Mouse (Mus musculus): ENCODE results near the gene Crybb3.
"Not testable (repeated sequence)": the region's sequence is repeated elsewhere in the genome, so short reads cannot be mapped to it uniquely, and the experiment has no call there.

Gene Crybb3

DNA sequence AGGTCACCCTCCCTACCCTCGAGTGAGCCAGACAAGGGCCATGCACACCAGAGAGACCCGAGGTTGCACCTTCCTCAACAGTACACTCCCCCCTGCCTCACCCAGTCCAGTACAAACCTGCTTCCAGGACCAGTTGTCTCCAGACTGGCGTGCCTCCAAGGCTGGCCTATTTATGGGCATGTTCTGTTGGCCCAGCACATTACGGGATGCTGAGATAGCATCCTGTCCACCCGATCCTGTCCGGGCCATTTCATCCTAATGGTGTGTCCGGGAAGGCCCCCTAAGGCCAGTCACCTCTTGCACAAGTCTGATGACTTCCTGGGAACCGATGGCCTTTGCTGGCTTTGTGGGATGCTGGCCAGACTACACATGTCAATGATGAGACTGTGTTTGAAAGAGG lies at the start of gene Crybb3:
TSS of gene Crybb3 (minus strand) at position 146 of the 400 bp plus-strand sequence.
- no peak for DNase-seq

DNA sequence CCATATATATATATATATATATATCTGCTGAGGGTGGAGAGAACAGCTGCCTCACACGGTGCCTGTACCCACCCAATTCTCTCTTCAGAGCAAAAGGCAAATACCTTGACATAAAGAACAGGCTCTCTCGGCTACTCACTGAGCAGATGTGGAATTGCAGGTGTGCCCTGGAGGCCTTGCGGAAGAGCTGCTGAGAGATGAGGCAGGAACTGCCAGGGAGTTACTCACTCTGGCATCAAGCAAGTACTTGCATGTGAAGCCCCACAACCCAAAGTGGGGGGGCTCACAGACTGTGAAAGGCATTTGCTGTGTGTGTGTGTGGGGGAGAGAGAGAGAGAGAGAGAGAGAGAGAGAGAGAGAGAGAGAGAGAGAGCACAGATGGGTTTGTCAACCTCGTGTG lies 47.0 kb upstream of the Crybb3 start:
- DNase-seq = no peak

DNA sequence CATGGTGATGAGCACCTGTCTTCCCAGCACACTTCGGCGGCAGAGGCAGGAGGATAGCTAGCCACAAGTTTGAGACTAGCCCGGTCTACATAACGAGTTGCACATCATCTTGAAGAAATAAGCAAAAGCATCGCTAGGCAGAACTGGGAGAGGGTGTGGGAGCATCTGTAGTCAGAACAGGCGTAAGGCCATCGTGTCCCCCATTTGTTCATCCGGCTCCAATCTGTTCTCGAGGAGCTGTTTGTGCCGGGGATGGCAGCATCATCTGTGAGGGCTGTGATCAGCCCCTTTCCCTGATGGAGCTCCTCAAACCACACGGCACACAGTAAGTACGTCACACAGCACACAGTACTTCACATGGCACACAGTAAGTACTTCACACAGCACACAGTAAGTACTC lies 45.1 kb upstream of the Crybb3 start:
- DNase-seq = no peak

DNA sequence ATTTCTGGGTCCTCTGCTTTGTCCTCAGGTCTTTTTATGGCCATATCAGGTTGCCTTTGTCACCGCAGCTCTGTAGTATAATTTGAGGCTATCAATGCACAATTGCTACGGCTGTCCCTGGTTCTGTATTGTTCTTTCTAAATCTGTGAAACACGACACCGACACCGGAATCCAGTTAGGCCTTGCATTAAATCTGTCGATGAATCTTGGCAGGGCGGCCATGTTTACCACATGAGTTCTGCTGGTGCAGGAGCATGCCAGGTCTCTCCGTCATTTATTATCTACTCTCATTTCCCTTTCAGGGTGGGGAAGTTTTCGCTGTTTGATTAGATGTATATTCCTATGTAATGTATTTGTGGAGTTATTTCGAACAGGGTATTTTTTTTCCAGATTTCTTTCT lies 42.3 kb upstream of the Crybb3 start:
- DNase-seq = no peak

DNA sequence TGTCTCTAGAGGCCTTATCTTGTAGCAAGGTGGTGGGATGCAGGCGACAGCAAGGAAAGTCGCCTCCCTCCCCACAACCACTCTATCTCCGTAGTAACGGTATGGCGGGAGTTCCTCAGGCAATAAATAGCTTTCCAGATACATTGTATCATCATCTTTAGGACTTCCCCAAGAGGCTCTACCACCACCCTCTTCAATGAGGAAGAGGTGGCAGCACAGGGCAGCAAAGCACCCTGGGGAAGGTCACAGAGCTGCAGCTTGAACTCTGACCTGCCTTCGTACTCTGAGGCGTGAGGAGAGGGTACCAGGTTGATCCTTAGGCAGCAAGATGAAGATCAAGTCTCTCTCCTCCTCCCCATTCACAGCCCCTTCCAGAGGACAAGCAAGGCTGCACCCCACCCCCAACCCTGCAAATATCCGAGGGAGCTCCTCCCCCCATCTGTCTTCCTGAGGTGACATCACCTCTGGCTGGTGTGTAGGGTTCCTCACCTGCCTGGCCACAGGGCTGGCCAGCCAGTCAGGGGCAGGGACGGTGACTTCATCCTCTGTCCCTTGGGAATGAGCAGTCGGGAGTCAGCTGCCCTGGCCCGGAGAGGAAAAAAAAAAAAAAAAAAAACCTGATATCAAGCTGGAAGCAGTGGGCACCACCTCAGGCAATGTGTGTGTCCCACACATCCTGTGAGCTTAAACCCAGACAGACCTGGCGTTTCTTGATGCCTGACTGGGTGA lies 41.1 kb upstream of the Crybb3 start:
- DNase-seq = no peak

DNA sequence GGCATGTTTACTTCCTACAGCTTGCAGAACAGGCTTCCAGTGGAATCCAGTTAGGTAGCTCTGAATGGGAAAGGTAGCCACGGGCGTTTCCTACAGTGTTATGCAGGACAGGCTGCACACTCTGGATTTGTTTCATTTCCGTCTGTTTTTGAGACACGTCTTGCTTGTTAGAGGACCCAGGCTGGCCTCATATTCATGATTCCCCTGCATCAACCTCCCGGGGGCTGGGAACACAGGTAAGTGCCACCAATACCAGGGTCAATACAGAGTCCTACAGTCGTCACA lies 40.1 kb upstream of the Crybb3 start:
- no peak for DNase-seq

DNA sequence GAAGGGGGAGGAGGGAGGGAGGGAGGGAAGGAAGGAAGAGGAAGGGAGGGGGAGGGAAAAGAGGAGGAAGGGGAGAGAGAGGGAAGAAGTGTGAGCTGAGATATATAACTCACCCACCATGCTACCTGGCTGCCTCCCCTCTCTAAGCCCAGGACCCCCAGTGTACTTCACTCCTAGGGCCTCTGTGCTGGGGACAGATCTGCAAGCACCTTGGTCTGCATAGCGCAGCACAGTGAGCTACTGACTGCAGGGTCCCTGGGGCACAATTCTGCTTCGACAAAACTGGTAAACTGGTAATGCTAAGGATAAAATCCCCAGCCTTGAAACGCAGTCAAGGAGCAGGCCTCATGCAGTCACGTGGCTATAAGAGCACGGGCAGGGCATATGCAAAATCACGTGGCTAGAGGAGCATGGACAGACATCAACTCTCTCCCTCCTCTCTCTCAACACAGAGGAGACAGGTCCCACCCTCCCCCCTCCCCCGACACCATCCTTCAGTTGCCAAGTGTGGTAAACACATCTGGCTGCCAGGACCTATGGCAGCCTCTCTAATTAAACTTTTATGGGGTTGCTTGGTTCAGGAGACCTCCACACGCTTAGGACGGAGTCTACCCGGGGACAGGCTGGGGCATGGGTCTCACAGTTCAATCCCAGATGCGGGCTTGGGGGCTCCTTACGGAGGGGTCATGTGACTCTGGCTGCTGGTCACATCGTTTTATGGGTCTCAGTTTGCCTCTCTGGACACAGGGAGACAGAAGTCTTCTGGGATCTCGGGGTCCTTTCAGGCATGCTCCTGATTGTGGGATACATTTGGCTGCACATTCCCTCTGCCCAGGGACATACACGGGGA lies 39.6 kb upstream of the Crybb3 start:
- no peak for DNase-seq

DNA sequence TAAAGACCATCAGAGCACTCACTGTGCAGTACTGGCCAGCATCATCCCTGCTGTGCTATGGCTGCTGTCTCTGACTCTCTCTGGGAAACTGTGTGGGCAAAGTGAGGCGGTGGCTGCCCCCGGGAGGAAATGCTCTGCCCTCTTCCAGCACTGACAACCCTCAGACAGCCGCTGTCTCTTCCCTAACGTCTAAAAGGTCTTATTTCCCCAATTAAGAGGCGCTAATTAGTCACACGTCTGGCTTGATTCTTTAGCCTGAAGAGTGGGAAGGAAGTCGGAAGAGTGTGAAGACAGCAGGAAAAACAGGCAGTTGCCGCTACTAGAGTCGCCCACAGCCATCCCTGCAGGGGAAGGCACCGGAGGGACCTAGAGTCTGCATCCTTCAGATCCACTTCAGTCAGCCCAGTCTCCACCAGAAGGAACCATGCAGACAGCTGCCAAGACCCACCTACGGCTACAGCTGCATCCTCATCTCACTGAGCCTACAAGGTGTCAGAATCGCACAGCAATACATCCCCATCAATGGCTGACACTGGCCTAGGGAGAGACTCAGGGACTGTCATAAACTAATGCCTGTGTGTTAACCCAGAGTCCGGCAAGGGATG lies 38.6 kb upstream of the Crybb3 start:
- no peak for DNase-seq

DNA sequence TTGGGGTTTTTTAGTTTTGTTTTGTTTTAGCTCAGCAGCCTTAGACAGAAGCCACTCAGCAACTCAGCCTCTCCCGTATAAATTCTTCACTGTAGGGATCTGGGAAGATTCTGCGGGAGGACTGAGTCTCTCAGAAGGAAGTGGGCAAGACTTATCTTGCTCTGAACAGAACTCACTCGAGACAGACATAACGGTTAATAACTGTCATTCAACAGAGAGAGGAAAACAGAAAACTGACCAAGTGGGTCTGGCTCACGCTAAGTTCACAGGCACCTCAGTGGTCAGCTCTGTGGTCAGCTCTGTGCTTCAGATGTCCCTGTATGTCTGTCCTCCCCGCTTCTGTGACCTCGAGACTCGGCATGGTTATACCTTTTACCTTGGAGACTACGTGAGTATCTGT lies 37.9 kb upstream of the Crybb3 start:
- no peak for DNase-seq

DNA sequence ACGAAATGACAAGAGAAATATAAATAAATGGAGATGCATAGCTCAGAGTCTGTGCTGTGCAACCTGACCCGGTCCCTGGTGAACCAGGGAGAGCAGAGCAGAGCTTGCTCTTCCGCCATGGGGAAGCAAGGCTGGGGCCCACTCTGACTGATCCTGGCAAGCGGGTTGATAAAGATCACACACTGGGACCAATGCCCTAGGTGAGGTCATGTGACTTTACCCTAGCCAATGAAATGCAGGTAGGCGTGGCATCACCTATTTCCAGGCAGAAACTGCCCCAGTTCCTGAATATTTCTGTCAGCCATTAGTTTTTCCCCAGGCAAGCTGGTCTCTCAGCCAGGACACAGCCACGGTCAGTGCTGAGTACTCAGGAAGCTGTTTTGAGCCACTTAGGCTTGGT lies 37.3 kb upstream of the Crybb3 start:
- DNase-seq = no peak

DNA sequence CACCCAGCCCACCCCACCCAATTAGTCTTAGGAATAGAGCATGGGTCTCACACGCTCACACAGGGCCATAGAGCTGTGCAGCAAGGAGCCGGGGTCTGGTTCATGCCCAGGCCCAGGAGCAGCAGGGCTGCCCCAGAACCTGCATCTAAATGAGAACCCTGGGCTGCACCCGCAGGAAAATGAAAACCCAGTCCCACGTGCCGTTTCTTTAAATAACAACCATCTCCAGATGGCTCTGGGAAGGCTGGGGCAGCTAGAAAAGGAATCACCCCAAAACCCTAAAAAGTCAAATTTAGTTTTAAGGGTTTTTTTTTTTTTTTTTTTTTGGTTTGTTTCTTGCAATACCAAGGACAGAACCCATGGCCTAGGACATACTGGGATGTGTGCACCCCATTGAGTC lies 36.0 kb upstream of the Crybb3 start:
- DNase-seq = no peak

DNA sequence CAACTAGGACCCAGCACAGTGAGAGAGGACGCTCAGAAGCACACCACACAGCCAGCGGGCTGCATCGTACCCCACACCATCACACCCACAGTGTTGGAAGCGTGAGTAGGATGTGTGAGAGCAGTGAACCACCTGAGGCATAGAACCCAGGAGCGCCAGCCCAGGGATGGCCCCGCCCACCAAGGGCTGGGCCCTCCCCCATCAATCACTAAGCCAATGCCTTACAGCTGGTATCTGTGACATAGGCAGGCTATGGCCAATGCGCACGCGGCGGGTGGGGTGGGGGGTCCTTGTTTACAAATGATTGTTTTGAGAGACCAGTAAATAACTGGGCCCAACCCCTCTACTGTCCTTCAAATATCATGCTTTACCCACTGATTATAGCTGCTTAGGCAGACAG lies 34.5 kb upstream of the Crybb3 start:
- no peak for DNase-seq

DNA sequence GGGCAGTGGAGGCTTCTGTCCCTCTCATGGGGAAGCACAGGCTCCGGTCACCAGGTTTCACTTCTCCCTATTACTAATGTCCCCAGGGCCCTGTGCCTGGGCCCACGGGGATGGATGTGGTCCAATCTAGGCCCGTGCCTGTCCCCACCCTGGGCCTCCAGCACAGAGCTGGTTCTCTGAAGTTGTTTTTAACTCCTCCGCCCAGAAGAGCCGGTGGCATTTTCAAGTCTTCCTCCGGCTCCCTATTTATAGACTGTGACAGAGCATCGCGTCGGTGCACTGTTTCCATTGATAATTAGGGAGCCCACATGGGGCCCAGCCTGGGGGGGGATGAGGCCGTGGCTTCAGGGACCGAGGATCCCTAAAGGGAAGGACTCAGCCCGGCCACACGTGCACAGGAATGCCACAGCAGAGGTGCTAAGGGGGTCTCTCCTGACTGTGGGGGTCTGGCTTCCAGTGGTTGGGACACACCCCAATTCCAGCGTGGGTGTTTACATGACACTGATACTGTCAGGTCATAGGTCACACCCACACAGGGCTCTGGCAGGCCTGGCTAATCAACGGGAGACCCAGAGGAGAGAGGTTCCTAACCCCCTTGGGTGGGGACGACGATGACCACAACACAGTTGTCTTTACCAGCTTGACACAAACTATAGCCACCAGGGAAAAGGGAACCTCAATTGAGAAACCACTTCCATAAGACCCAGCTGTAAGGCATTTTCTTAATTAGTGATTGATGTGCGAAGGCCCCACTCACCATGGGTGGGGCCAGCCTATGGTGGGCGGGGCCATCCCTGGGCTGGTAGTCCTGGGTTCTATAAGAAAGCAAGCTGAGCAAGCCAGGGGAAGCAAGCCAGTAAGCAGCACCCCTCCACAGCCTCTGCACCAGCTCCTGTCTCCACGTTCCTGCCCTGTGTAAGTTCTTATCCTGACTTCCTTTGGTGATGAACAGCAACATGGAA lies 33.2 kb upstream of the Crybb3 start:
- no peak for DNase-seq

DNA sequence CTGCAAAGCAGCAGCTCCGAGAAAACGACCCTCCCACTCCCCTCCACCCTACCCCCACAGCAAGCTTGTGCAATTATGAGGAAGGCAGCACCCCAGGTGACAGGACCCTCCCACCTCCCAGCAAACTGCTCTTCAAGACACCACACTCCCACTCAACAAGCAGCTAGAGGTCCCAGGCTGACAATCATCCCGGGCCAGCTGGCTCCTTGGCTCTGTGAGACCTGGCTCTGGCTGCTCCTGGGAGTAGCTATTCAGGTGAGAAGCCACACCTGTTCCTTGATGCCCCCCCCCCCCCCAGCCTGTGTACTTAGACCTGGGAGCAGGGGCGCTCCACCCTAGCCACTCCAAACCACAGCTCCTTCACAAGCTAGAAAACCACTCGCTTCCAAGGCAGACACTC lies 31.7 kb upstream of the Crybb3 start:
- no peak for DNase-seq

DNA sequence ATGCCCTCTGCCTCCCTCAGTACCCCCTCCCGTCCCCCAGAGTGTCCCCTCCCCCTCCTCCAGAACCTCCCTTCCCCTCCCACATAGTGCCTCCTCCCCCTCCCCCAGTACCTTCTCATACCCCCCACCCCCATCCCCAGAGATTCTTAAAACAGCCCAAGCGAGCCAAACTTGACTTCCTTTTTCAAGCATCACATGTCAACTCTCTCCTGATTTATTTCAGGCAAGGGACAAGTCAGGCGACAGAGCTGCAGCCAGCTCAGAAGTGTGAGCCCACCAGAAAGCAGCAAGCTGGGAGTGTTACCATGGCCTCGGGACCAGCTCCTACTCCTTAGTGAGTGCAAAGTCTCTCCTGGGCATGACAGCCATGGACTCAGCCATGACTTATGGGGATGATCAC lies 30.0 kb upstream of the Crybb3 start:
- no peak for DNase-seq

DNA sequence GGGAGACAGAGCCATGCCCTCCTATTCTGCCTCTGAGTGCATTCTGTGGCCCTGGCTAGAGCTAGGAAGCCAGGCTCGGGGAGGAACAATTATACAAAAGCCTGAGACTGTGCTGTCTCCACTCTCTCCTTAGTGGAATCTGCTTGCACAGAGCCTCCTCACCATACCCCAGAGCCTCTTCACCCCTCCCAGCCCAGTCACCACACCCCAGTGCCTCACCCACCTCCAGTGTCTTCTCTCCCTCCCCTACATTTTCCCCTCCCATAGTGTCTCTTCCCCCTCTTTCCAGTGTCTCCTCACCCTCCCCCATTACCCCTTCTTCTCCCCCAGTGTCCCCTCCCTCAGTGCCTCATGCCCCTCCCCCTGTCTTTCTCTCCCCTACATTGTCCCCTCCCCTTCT lies 29.5 kb upstream of the Crybb3 start:
- DNase-seq = no peak

DNA sequence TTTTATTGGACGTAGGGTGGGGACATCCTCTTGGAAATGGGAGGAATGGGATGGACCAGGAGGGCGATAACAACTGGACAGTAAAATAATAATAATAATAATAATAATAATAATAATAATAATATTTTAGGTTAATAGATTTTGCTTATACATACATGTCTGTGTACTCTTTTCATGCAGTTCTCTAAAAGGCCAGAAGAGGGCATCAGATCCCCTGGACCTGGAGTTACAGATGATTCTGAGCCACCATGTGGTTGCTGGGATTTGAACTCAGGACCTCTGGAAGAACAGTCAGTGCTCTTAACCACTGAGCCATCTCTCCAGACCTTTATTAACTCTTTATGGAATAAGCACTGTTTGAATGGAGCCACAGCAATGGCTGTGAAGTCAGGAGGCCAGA lies 28.3 kb upstream of the Crybb3 start:
- not testable (repeated sequence) for DNase-seq

DNA sequence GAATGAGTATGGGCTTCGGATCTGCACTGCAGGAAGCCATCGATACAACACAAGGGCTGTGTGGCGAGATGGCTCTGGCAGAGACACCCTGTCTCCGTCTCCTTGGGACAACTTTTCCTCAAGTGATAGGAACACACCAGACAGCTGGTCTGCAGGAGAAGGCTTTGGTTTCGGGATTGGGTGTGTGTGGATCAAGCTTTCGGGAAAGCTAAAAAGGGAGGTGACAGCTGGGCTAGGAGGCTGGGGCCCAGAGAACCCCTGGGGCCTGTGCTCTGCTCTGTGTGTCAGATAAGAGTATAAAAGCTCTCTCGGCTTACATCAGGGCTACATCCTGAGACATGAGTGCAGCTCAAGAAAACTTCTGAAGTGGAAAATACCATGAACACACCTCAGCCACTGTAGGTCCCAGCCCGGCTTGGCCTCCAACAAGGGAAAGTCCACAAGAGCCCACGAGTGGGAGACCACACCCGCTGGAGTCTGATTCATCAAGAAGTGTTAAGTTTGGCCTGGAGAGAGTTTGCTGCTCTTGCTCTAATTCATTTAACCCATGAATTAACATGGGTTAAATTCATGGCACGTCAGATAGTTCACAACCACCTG lies 26.9 kb upstream of the Crybb3 start:
- no peak for DNase-seq

DNA sequence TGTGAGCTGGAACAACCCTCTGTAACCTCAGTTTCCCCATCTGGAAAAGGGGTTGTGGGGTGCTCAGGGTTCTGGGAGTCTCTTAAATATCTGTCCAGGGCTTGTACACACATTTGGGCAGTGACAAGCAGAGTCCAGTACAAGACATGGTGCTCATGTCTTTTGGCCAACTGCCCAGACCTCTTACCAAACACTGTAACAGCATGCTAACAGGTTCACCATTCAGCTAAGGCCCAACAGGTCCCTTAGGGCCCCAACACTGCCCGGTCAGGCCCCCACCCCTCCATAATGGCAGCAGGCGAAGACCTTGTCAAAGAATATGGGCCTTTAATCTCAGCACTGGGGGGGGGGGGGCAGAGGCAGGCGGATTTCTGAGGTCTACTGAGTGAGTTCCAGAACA lies 26.3 kb upstream of the Crybb3 start:
- DNase-seq = no peak

DNA sequence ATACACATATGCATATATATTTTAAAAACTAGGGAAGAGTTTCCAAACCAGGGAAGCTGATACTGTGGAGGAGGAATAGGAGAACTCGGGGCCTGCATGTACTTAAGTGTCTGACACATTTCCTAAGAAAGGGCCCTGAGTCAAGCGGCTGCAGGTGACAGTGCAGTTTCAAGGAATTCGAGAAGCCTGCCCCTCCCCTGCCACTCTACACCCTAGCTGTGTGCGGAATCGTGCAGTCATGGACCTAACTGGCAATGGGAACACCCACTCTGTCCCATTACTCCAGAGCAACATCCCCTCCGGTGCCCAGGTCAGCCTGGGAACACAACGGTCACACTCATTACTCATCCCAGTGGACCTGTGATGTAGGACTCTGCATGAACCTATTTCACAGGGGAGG lies 25.2 kb upstream of the Crybb3 start:
- DNase-seq = no peak

DNA sequence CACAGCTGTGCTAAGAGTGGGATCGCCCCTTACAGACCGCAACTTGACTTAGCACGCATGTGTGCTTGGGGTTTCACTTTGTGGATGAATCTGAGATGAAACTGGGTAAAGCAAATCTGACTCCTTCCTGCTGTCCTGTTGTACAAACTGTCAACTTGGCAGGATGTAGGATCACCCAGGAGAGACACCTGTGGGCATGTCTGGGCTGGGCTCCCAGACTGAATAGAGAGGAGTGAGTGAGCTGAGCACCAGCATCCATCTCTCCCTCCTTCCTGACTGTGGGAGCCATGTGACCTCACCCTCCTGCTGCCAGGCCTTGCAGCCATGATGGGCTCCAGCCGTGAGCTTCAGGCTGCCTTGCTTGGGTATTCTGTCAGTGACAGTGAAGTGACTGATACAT lies 24.1 kb upstream of the Crybb3 start:
- DNase-seq = no peak

DNA sequence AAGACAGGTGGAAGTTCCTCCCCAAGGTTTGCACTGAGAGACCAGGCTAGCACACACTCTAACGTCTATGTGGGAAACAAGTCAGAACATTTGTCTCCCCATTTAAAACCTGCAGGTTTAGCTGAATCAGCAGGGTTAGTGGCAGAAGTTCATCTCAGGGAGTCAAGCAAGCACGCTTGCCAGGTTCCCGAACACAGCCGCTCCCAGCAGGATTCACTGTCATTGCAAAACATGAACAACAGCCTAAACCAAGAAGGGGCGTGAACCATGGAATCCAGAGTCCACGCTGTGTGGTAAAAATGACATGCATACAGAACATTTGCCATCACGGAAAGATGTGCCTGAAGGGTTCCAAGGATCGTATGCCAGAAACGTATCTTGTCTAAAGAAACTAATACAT lies 23.7 kb upstream of the Crybb3 start:
- DNase-seq = no peak

DNA sequence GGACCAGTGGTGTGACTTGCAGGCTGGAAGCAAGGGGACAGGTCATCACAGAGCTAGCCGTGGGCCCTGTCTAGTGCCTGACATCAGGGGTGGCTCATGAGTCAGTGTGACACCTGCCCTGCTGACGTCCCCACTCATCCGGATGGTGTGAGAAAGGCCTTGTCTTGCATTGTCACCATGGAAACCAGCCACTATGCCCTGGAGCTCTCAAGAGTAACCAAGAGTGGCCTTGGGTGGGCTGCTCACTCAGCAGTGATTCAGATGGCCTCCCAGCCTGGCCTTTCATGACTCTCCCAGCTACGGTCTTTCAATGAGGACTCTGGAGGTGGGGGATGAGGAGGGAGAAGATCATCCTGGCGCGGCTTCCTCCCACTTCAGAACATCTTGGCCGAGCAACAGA lies 21.1 kb upstream of the Crybb3 start:
- DNase-seq = no peak
